Mouse (Mus musculus) liver, adult 2 months (tissue): ENCODE data around the gene Hsf2bp. TPM values are rescaled to one million over a fixed set of nuclear protein-coding genes. Genes with fewer than 3 reads are reported as not detected.

Experiments used
- DNase-seq: peaks from one replicate; pipeline ENCODE4 v3.0.0-alpha.2; 2011; ENCODE audit warnings: low read depth, low spot score; ENCODE audit errors: extremely low read depth
- H3K27ac ChIP-seq: fragments of 200-500 bp; replicated peaks from 2 replicates; pipeline ENCODE4 v1.5.1; 2012; ENCODE audit warnings: low read depth, mild to moderate bottlenecking, control low read depth, inconsistent platforms, low read length; ENCODE audit not compliant: insufficient read depth
- H3K27me3 ChIP-seq: fragments of 200-500 bp; 2 replicates; pipeline ENCODE4 v1.6.1; 2012; ENCODE audit warnings: mild to moderate bottlenecking, moderate library complexity, low read length, inconsistent platforms; ENCODE audit not compliant: control insufficient read depth, insufficient read depth
- H3K36me3 ChIP-seq: fragments of 200-500 bp; 2 replicates; pipeline ENCODE4 v1.6.1; 2012; ENCODE audit warnings: low read length, inconsistent platforms; ENCODE audit not compliant: control insufficient read depth, insufficient read depth
- H3K4me1 ChIP-seq: fragments of 200-500 bp; 2 replicates; pipeline ENCODE4 v1.6.1; 2011; ENCODE audit warnings: low read length; ENCODE audit not compliant: control insufficient read depth, insufficient read depth
- H3K4me3 ChIP-seq: fragments of 200-500 bp; 2 replicates; pipeline ENCODE4 v1.5.1; 2011; ENCODE audit warnings: low read depth, mild to moderate bottlenecking, control low read depth, low read length, moderate library complexity; ENCODE audit not compliant: insufficient read depth
- H3K79me2 ChIP-seq: fragments of 200-500 bp; 2 replicates; pipeline ENCODE4 v1.6.1; 2012; ENCODE audit warnings: inconsistent platforms, mild to moderate bottlenecking, low read length, moderate library complexity; ENCODE audit not compliant: control insufficient read depth, insufficient read depth
- H3K9ac ChIP-seq: fragments of 200-500 bp; 2 replicates; pipeline ENCODE4 v1.6.1; 2012; ENCODE audit warnings: low read depth, mild to moderate bottlenecking, control low read depth, inconsistent platforms, low read length
- CTCF ChIP-seq: fragments of 200-500 bp; IDR thresholded peaks from 2 replicates; pipeline ENCODE4 v1.5.1; 2011; ENCODE audit warnings: low read depth, low read length, control low read depth
- POLR2A ChIP-seq: fragments of 200-500 bp; IDR thresholded peaks from 2 replicates; pipeline ENCODE4 v1.6.1; 2011; ENCODE audit warnings: low read length, control low read depth; ENCODE audit not compliant: insufficient read depth; ENCODE audit errors: extremely low read depth
- WGBS: fragments of 180-500 bp; shearing (Covaris S2); methylation state at CpG from one replicate; pipeline ENCODE4 v1.1.7; 2018; 5-methylcytosine and 5-hydroxymethylcytosine counted together
- polyA plus RNA-seq: library from polyadenylated mRNA; depleted of rRNA; stranded (reverse); fragments of >200 nt; gene quantifications from 2 replicates; pipeline ENCODE4 v1.2.3, GENCODE M21; 2012
- total RNA-seq: library from RNA; depleted of rRNA; stranded (reverse); fragments of >200 nt; gene quantifications from 2 replicates; pipeline ENCODE4 v1.2.3, GENCODE M21; 2014

Hsf2bp gene
- total and polyA plus RNA-seq, 2 experiments: 0.18 to 0.46 TPM

GRCm38 (mm10) chr17:31992004-31992403, 44.1 kb downstream of the Hsf2bp start:
- Histone ChIP-seq H3K36me3 (no peaks in the 10 kb centered on the region), H3K4me3 (no peak overlapping the region), H3K27me3 (no peaks in the 10 kb centered on the region), H3K27ac (no peak overlapping the region), H3K79me2 (no peaks in the 10 kb centered on the region), H3K4me1 (no peaks in the 10 kb centered on the region), H3K9ac (no peak overlapping the region)
- peak; percentile 8 for DNase-seq
- TF ChIP-seq CTCF (no peak), POLR2A (no peak)
- WGBS: 85% methylated on average over 2 of the region's 2 CpGs

- no peaks in the 10 kb centered on the region for H3K27me3 ChIP-seq
- no peaks in the 10 kb centered on the region for H3K4me1 ChIP-seq
- 82% methylated on average over 2 of the region's 2 CpGs for WGBS
- no peaks in the 10 kb centered on the region for H3K79me2 ChIP-seq
- DNase-seq: no peak
- TF ChIP-seq POLR2A: no peak
- TF ChIP-seq CTCF: no peak
- H3K27ac ChIP-seq: no peak overlapping the region
- no peak overlapping the region for H3K4me3 ChIP-seq
- H3K36me3 ChIP-seq: no peaks in the 10 kb centered on the region
- H3K9ac ChIP-seq: no peak overlapping the region
These were observed 47.1 kb downstream of the Hsf2bp start for GRCm38 (mm10) chr17:31989035-31989434.

GRCm38 (mm10) chr17:31986915-31987314, 49.2 kb downstream of the Hsf2bp start:
- Histone ChIP-seq H3K4me1 (0 out of 2 replicates have a peak, but pooled peaks cover 1% of the 10 kb centered on the region), H3K27me3 (no peaks in the 10 kb centered on the region), H3K4me3 (no peak overlapping the region), H3K79me2 (no peaks in the 10 kb centered on the region), H3K9ac (no peak overlapping the region), H3K27ac (no peak overlapping the region), H3K36me3 (no peaks in the 10 kb centered on the region)
- DNase-seq: no peak
- 74% methylated on average over 1 of the region's 1 CpGs for WGBS
- TF ChIP-seq CTCF (no peak), POLR2A (no peak)

GRCm38 (mm10) chr17:31983491-31983890, 52.7 kb downstream of the Hsf2bp start:
- DNase-seq: no peak
- 81% methylated on average over 3 of the region's 3 CpGs for WGBS
- no peaks in the 10 kb centered on the region for H3K79me2 ChIP-seq
- H3K4me1 ChIP-seq: 0 out of 2 replicates have a peak, but pooled peaks cover 1% of the 10 kb centered on the region
- H3K36me3 ChIP-seq: no peaks in the 10 kb centered on the region
- no peak overlapping the region for H3K4me3 ChIP-seq
- H3K27me3 ChIP-seq: no peaks in the 10 kb centered on the region
- no peak for TF ChIP-seq CTCF
- H3K9ac ChIP-seq: no peak overlapping the region
- H3K27ac ChIP-seq: no peak overlapping the region

GRCm38 (mm10) chr17:31982326-31983190, 53.6 kb downstream of the Hsf2bp start:
- H3K79me2 ChIP-seq: no peaks in the 10 kb centered on the region
- no peaks in the 10 kb centered on the region for H3K27me3 ChIP-seq
- no peaks in the 10 kb centered on the region for H3K36me3 ChIP-seq
- 0 out of 2 replicates have a peak, but pooled peaks cover 1% of the 10 kb centered on the region for H3K4me1 ChIP-seq
- no peak overlapping the region for H3K9ac ChIP-seq
- no peak for TF ChIP-seq CTCF
- no peak for TF ChIP-seq POLR2A
- H3K4me3 ChIP-seq: no peak overlapping the region
- WGBS: 70% methylated on average over 11 of the region's 11 CpGs
- peak overlapping the region; percentile 57 for H3K27ac ChIP-seq
- peak; percentile 22 for DNase-seq

- no peaks in the 10 kb centered on the region for H3K36me3 ChIP-seq
- TF ChIP-seq CTCF (no peak), POLR2A (no peak)
- no peak overlapping the region for H3K27ac ChIP-seq
- DNase-seq: no peak
- H3K27me3 ChIP-seq: no peaks in the 10 kb centered on the region
- no peak overlapping the region for H3K4me3 ChIP-seq
- 68% methylated on average over 4 of the region's 4 CpGs for WGBS
- H3K9ac ChIP-seq: no peak overlapping the region
- 0 out of 2 replicates have a peak, but pooled peaks cover 1% of the 10 kb centered on the region for H3K4me1 ChIP-seq
- no peaks in the 10 kb centered on the region for H3K79me2 ChIP-seq
These were observed 56.3 kb downstream of the Hsf2bp start for GRCm38 (mm10) chr17:31979888-31980287.
